Mouse (Mus musculus) embryo, embryonic 11.5 days (tissue): Measurements from ENCODE around the gene Zbtb7b.
"Not testable (repeated sequence)": the region's sequence is repeated elsewhere in the genome, so short reads cannot be mapped to it uniquely, and the experiment has no call there.

Experiments
- DNase-seq: peaks from one replicate; pipeline ENCODE4 v3.0.0-alpha.2; 2012; ENCODE audit warnings: low read depth, low spot score

Zbtb7b gene

DNA sequence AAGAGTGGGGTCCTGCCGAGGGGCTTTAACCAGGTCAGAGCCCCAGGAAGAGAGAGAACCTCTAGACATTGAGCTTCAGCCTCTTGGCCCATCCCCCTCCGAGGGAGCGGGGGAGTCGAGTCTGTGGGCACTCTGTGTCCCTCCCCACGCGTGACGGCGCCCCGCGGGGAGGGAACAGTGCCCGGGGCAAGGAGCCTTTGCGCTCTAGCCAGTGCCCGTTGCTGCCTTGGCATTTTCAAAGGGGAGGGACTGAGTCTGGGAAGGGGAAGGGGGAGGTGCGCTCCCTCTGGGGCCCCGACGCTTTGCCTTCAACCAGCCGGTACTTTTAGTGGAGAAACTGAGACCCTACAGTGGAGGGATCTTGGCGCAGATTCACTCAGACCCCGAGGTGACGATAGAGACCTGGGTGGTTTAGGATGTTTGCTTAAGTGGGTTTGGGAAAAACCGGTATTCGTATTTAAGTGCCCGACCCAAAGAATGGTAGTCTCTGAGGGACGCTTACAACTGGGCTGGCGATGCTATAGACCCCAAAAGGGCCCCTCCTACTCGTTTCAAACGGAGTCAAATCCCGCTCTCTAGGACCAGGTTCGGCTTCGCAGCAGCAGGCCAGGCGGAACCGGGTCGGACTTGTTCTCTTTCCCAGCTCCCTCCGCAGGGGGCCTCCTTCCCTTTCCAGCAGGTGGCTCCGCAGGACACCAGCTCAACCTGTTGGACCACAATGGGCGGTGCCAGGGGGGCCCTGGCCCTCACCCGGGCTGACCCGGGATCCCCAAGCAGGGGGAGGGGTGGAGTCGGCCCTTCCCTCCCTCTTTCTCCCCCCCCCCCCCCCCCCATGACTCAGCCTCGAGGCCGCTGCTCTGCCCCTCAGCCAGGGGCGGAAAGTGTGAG is at the start of gene Zbtb7b:
Gene Zbtb7b, minus strand, starts transcription at position 771 of the 888 bp plus-strand sequence.
- no peak for DNase-seq

DNA sequence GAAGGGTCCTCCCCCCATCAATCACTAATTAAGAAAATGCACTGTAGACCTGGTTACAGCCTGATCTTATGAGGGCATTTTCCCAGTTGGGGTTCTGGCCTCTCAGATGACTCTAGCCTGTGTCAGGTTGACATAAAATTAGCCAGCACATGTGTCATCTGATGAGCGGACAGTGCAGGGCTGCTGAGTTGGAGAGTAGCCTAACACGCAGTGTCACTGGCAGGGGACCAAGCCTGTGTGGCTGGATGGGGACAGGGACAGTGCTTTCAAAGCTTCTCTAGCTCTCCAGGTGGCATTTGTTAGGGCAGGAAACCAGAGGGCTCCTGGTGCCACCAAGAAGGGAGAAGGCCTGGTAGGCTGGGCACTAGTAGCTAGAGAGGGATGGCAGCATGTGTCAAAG is 46.1 kb upstream of the Zbtb7b start:
- DNase-seq = no peak

DNA sequence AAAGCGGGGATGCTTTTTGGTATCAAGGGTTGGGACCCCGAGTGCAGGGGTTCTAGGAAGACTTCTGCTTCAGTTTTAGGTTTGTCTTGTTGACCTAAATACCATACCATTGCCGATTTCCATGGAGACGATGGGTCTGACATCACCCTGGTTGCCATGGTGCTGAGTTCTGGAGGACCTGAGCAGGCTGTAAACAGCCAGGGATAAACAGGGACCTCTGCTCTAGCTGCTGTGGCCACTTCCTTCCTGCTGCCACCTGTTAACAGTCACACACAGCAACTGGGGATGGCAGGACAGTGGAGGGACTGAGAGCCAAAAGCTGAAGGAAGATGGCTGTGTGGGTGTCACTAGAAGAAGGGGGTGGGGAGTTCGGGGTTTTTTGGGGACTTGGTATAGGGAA is 42.7 kb upstream of the Zbtb7b start:
- DNase-seq = no peak

DNA sequence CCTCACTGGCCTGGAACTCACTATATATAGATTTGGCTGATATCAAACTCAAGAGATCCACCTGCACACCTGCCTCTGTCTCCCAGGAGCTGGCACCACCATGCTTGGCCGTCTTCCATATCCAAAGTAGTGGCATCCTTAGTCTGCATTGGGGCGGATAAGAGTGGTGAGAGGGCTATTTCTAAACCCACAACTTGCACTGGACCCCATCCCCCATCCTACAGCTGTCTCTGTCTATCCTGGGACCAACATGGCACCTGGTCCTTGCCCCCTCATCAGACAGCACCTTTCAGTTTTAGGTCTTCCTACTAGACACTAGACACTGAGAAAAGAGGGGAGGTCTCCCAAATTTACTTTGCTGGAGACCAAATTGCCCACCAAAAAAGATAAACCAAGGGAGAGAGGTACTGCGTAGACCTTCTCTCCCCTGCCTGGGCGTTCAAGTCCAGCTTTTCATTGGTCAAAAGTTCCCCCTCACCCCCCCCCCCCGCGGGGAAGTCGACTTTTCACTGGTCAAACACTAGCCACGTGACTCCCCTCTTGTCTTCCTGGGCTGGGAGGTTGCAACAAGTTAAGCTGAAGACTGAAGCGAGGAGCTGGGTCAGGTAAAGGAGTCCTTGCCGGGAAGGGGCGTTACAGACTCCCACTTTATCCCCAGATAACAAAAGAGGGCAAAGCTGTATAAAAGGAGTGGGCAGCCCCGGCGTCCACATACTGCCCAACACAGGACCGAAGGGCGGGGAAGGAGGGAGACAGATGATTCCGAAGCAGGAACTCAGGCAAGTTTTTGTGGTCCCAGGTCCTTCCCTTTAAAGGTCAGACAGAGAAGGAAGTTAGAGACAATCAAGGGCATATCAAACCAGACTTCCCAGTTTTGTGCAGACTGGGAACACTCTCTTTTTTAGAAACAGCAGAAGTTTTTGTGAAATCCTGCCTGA is 41.9 kb upstream of the Zbtb7b start, which contains the start of gene Pbxip1:
Gene Pbxip1, plus strand, starts transcription at position 531 of the 938 bp plus-strand sequence.
- peak; percentile 75 for DNase-seq

DNA sequence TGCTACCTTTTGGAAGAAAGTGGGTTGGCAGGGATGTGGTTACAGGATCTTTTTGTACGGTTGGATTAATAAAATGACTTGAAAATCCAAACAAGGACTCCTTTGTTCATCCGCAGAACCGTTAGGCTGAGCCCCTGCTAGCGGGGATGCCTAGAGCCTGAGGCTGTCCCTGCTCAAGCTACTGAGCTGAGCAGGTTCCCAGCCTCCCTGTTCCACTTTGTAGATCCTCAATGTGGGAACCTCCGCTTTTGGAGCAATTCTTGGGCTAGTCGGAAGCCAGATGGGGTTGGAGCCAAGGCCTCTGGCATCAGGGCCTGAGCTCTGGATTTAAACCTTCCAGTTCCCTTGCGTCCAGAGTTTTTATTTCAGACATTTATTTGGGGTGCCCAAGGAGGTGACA is 40.5 kb upstream of the Zbtb7b start:
- DNase-seq = no peak

DNA sequence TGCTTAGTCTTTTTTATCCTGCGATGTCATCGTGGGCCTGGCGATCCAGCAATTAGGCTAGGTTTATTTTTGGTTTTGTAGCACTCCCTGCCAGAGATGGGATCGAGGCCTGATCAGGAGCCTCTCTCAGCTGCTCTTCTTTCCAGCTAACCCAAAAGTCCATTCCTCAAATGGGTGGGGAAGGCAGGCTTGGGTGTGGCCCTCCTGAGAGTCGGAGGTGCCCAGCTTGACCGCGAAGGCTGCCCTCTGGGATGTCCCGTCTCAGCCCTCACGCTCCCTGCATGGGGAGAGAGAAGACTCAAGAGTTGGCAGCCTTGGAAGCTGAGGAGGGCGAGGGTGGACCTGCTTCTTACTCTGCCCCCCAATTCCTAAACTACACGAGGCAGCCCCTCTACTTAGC is 40.0 kb upstream of the Zbtb7b start:
- no peak for DNase-seq

DNA sequence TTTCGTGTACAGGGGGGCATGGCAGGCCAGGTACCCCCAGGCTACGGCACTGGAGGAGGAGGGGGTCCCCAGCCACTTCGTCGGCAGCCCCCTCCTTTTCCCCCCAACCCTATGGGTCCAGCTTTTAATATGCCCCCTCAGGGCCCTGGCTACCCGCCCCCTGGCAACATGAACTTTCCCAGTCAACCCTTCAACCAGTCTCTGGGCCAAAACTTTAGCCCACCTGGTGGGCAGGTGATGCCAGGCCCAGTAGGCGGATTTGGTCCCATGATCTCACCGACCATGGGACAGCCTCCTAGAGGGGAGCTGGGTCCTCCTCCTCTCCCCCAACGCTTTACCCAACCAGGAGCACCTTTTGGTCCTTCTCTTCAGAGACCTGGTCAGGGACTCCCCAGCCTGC is 38.0 kb upstream of the Zbtb7b start:
- DNase-seq = no peak

DNA sequence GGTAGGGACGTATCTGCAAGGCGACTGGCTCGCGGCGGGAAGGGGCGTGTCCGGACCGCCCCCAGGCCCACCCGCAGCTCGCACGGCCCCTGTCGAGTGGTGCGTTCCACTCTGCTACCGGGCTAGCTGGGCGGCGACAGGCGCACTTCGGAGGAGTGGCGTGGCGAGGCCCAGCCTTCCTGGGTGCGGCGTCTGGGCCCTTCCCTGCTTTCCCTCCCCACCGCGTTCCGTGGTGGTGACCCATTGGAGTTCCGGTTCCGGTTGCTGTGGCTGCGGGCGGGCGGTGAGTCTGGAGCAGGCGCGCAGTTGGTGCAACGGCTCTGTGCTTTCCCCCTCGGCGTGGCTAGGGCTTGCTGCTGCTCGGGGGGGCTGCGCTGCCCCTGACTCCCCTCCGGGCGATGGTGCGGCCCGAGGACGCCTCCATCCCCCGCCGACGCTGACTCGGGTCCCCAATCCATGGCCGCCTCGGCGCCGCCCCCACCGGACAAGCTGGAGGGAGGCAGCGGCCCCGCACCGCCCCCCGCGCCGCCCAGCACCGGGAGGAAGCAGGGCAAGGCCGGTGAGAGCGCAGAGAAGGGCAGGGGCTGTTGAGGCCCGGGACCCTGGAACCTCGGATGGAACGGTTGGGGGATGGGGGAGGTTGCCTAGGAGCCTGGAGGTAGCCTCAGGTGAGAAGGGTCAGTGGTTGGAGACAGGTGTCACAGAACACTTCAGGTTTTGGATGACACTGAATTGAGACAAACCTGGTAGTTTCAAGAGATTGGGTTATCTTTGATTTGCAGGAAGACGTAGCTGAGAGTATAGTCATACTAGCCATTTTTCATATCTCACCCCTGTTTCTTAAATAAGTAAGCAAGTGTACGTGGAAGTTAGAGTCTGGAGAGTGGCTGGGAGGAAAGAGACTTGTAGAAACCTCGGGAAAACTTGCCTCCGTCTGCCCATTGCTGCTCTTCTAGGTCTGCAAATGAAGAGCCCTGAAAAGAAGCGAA is 35.9 kb upstream of the Zbtb7b start, which contains the start of gene Pygo2:
Gene Pygo2, plus strand, starts transcription at position 44 of the 989 bp plus-strand sequence.
- DNase-seq = peak; percentile 93

DNA sequence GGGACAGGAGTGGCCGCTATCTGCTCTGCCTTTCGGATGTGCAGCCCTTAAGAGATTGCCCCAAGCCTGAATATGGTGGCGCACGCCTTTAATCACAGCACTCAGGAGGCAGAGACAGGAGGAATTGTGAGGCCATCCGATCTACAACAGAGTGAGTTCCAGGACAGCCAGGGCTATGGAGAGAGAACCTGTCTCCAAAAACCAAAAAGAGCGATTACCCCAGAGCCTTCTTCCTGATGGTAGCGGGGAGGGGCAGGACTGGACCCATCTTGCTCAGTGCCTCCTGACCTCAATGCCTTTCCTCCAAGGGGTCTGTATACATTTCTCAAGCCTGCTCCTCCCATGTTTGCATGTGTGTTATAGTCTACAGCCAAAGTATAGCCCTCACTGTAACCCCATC is 34.4 kb upstream of the Zbtb7b start:
- not testable (repeated sequence) for DNase-seq

DNA sequence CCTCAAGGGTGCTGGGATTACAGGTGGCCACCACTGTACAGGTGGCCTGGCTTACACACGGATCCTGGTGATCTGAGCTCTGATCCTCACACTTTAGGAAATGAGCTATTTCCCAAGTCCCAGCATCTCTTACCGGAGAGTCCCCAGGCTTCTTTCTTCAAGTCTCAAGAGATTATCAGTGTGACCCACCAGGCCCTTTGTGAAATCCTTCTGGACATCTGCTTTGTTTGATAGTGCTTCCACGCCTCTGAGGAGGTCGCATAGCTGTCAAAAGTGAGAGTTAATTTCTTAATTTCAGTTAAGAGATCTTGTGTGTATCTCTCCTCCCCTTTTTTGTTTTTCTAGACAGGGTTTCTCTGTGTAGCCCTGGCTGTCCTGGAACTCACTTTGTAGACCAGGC is 31.3 kb upstream of the Zbtb7b start:
- no peak for DNase-seq

DNA sequence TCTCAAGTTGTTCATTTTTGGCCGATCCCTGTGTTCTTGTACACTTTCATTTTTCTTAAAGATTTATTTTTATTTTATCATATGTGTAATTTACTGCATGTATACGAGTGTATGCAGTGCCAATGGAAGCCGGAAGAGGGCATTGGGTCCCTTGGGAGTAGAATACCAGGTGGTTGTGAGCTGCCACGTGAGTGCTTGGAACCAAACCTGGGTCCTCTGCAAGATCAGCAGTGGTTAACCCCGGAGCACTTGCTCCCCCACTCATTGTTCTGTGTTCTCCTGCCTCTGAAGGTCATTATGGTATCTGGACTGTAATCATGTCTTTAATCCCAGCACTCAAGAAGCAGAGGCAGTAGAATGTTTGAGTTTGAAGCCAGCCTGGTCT is 30.6 kb upstream of the Zbtb7b start:
- no peak for DNase-seq

DNA sequence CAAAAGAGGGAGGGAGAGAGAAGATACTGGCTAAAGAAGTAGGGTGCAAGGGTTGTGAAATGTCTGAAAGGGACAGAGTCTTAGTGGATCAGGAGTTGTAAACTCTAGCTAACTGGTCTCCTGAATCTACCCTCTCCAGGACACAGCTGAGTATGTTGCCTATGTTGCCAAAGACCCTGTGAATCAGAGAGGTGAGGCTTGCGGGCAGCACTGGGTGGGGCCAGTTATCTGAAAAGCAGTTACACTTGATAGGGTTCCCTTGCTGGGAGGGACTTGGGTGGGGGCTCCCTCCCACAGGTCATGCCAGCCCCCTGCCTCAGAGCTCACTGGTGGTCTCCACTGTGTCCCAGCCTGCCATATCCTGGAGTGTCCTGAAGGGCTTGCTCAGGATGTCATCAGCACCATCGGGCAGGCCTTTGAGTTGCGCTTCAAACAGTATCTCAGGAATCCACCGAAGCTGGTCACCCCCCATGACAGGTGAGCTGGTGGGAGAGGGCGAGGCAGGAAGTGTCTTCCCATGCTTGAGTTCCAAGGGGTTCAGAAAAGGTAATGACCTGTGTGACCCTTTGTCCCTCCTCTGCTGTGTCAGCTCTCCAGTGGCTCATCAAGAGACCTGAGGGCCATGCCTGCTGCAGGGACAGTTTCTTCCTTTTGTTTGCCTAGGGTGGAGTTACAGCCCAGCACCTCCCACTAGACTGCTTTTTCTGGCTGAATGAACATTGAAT is 30.0 kb upstream of the Zbtb7b start:
- DNase-seq = no peak

DNA sequence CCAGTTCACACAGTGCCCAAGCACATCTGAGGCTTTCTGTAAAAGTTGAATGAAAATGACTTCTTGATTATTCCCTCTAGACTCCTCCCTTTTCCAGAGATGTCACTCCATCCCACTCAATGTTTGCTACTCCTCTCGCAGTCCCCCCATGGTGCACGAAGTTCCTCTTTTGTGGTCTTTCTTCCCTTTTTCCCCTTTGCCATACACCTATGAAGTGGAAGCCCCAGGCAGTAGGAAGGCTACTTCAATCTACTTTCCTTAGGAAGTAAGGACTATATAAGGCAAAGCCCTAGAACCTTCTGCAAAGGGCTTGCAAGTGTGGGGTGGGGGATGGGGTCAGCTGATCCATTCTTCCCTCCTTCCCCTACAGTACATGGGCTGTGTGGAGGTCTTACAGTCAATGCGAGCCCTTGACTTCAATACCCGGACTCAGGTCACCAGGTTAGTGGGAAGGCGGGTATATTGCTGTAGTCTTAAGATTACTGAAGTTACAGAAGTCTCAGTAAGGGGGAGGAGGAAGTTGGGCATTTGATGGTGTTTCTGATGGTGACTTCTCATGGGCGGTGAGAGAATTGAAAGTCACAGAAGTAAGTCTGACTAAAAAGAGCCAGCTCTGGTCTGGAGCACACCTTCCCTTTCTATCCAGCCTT is 28.1 kb upstream of the Zbtb7b start:
- no peak for DNase-seq

DNA sequence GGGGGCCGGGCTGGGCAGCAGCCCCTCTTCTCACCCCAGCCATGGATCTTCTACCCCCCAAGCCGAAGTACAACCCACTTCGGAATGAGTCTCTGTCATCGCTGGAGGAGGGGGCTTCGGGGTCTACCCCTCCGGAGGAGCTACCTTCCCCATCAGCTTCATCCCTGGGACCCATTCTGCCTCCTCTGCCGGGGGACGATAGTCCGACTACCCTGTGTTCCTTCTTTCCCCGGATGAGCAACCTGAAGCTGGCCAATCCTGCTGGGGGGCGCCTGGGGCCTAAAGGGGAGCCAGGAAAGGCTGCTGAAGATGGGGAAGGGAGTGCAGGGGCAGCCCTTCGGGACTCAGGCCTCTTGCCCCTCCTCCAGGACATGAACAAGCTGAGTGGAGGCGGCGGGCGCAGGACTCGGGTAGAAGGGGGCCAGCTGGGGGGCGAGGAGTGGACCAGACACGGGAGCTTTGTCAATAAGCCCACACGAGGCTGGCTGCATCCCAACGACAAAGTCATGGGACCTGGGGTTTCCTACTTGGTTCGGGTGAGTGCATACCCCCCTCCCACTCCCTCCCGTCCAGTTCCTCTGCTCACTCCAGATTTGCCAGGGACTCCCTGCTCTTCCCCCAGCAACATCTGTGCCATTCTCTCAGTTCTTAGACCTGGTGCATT is 27.4 kb upstream of the Zbtb7b start:
- DNase-seq = no peak

DNA sequence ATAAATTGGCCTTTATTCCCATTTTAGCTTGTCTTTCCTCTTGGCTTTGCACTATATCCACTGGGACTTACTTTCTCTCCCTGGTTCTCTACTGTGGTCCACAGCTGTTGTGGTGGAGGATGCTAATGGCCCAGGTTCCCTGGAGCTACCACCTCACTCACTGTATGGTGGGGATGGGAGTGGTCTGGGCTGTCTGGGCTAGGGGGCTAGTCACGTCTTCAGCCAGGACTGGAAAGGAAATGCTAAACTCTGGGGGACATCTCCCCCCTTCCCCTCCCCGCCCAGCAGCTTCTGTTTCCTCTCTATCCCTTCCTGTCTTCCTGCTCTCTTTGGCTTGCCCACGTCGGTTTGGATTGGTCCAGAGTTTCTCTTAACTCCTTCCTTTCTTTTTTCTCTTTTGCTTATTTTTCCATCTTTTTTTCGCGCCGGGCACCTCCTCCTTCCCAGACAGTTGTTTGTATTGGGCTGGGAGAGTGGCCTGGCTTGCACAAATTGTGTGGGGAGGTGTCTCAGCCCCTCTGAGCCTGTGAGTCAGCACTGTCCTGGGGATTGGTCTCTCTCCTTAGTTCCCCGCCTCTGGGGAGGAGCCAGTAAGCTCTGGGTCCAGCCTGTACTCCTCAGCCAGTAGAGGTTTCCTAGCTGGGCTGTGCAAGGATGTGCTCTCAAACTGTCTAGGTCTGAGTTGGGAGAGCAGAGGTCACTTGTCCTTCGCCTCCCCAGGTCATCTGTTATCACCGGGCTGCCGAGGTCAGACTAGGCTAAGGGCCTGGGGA is 26.6 kb upstream of the Zbtb7b start:
- DNase-seq = no peak

DNA sequence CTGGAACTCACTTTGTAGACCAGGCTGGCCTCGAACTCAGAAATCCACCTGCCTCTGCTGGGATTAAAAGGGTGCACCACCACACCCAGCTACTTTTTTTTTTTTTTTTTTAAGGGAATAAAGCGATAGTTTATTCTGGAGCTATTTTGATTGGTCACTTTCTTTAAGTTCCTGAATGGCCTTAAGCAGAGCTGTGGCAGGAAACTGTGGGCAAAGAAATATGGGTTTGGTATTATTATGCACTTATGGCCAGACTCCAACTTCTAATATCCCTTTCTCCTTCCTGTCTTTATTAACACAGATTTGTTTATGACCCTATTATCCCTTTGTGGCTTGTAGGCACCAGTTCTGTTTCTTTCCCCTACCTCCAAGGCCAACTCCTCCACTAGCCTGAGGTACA is 25.8 kb upstream of the Zbtb7b start:
- DNase-seq = no peak

DNA sequence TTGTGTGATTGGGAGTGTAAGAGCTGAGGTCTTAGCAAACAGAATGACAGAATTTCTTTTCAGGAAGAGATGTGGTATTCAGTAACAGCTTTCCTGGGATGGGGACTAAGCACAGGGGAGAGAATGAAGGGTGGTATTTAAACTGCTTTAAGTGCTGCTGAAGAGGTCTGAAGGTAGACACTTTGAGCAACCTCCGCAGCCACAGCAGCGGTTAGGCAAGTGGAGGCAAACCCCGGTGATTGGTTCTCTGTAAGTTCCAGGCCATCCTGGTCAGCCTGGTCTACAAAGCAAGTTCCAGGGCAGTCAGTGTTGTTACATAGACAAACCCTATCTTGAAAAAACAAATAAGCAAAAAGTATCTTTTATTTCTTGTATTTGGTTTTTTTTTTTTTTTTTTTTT is 25.4 kb upstream of the Zbtb7b start:
- no peak for DNase-seq

DNA sequence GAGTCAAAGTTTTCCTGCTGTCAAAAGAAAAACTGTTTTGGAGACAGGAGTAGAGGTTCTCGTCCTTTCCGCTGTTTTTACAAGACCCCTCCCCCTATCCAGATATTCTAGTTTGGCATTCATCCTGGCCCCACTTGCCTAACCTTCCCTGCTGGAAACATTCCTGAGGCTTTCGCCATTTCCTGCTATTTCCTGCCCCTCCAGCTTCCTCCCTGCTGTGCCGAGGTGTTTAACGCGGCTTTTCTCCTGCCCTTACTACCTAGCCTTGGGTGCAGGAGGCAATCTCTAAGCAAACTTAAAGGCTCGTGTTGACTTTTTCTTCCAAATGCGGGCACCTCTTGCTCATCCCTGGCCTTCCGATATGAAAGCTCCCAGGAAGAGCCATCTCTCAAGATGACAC is 25.0 kb upstream of the Zbtb7b start:
- DNase-seq = no peak

DNA sequence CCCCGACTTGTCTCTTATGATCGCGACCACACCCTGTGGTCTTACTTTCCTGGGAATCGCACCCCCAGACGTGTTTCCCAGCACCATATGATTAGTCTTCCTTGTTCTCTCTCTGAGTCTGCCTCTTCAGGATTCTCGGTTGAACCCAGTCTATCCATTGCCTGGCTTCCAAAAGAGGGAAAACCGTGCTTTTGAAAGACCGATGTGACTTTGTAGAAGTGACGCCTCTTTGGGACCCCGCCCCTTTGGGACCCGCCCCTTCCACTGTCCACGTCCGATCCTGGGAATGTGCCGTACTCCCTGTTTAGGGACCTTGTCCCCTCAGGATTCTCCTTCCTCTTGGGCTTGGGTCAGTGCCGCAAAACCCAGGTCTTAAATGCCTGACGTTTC is 24.3 kb upstream of the Zbtb7b start:
- DNase-seq = no peak
